Mouse (Mus musculus): Measurements from ENCODE around the gene Gpam.
A peak's percentile ranks its signal among the peaks of the same experiment; 100 is the strongest.

Gene Gpam

GRCm38 (mm10) chr19:55061951-55062350 lies 65.1 kb downstream of the Gpam start:
- DNase-seq (ENCODE audit: low spot score) = peak; percentile 86

GRCm38 (mm10) chr19:55061447-55061901 lies 65.6 kb downstream of the Gpam start:
- peak; percentile 49 for DNase-seq (ENCODE audit: low spot score)

GRCm38 (mm10) chr19:55060964-55061363 lies 66.1 kb downstream of the Gpam start:
- DNase-seq (ENCODE audit: low spot score) = peak; percentile 91

DNA sequence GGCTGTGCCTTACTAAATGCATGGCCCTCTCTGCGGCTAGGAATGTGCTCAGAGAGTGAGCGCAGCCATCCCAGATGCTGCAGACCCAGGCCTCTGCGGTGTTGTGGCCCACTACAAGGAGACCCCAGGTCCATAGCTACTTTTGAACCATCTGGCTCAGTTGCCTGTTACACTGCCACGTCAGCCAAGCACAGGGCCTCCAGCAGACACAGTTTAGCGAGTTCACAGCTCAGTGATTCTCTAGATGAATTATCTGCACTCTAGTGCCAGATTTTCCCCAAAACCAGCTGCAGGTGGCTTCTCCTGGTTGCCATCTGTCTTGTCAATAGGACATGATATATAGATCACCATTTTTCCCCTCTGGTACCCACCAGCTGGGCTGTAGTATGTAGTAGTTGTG lies 69.6 kb downstream of the Gpam start:
- DNase-seq (ENCODE audit: low spot score) = no peak

DNA sequence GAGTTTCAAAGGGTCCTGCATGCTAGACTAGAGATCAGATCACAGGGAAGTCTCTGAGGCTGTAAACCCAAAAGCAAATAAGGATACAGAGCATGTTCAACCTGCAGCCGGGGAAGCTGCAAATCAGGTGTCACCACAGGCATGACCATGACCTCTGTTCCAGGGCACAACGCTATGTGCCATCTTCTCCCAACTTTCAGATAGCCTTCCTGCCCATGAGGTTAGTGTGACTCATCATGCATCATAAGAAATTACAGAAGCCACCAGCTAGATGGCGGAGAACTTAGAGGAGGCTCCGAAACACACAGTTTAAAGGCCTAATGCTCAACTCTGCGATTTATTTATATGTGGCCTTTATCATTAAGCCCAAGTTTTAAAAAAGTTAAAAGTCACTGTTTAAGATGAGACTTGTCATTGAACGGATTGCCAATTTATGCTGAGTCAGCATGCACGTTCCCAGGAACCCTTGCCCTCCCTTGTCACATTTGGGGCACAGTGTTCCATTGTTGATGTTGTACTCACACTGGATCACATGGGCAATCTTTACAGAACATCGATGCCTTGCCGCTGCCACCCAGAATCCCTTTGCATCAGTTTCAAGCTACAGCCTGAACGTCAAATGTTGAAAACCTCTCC lies 71.3 kb downstream of the Gpam start:
- no peak for DNase-seq (ENCODE audit: low spot score)

DNA sequence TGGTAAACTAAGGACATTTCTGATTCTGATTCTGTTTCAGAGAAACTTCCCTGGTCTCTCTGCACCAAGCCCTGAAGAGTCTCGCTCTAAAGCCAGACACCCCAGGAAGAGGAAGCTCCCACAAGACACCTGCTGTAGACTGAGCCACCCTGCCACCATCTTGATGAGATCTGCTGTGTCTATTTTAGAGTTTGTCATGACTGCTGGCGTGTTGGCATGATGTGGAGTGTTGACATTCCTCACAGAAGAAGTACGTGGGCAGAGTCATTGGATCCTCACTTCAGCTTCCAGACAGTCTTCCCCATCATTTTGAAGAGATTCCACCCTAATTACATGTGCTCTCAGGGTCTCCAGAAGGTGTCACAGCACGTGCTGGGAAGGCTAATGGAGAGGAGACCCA lies 73.9 kb downstream of the Gpam start:
- DNase-seq (ENCODE audit: low spot score) = no peak

DNA sequence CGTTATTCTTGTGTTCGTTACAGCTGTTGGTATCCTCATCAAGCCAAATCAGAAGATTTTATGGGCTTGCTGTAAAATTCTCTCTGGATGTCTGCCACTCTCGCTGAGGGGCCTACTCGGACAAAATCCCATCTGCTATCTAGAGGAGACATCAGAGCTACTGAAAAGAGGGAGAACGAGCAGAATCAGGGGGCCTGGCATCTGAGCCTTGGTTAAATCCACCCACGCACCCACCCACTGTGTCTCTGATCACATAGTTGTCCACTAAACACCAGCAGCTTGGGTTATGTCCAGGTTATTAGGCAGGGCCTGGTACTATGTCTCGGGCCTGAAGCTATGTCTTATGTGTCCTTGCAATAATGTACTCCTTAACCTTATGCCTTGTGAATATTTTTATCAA lies 89.6 kb downstream of the Gpam start:
- DNase-seq (ENCODE audit: low spot score) = no peak

GRCm38 (mm10) chr19:55018872-55019271 lies 108.2 kb downstream of the Gpam start:
- no peak for DNase-seq (ENCODE audit: low spot score)
